20 mouse cellular contexts compared by ENCODE assay signal in the genomic region with DNA sequence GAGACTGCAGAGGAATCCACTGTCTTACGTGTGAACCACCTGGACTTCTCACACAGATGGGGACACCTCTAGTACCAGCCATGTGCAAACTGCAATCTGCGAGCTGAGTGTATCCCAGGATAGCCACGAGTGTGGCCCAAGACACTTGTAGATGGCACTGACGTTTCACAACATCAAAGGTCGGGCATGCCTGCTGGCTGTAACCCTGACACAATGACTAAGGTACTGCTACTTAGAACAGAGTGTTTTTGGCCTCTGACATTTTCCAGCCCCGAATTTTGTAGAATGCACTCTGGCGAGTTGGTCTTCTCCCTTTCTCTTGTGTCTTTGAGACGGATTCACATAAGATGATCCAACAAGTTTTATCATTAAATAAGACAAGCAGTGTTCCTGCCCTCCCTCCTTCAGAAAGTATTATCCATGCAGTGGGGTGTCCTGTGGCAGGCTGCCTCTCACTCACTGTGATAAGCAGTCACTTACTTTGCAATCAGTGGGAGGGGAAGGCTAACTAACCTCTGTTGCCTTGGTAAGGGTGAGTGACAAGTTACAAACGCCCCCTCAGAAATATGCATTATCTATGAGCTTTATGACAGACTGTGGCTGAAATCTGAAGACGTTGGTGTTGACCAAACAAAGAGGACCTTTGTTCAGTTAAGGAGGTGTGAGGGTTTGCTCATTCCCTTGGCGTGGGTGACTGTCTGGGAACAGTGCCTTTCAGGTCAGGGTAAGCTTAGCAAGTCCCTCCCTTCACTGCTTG. TPM values are rescaled to one million over a fixed set of nuclear protein-coding genes. Genes with fewer than 3 reads are reported as not detected.
DNase-seq lines count a peak whose midpoint lies in the region; ATAC-seq and TF ChIP-seq lines count a peak whose summit lies in the region.
"Had no signal": no experiment of that assay in that cellular context is flagged by ENCODE, and none has a peak within 500 bp of the region (broad histone marks: within the 10 kb centered on the region; RNA-seq: fewer than 3 reads in every experiment).

No protein-coding gene starts in this region.

- TF ChIP-seq CTCF in lung, postnatal 0 days (IDR thresholded peaks at IDR 0.05), result no peak
- no peak for TF ChIP-seq CTCF in intestine, postnatal 0 days (IDR thresholded peaks at IDR 0.05; ENCODE audit: low read depth)

- H3K9ac ChIP-seq in lung, postnatal 0 days (replicated peaks; ENCODE audit: low read depth), result no peak overlapping the region
- no peak overlapping the region for H3K9ac ChIP-seq in intestine, postnatal 0 days (ENCODE audit: low read depth, low read length)
- H3K9ac ChIP-seq: embryonic facial prominence, embryonic 13.5 days; forebrain, embryonic 12.5 days; limb, embryonic 12.5 days; liver, embryonic 15.5 days; neural tube, embryonic 13.5 days had no signal

- DNase-seq in heart, adult 11 months, result peak; percentile 86
- no peak for DNase-seq in heart, embryonic 10.5 days (ENCODE audit: low spot score)
- DNase-seq in lung, postnatal 0 days (ENCODE audit: low spot score), result no peak
- no peak for DNase-seq in lung, postnatal 4 days
- peak; percentile 66 for DNase-seq in adipocyte (ENCODE audit: low spot score)
- no peak for DNase-seq in layer of hippocampus, adult 9-10 months (ENCODE audit: low spot score)
- DNase-seq: cerebellum, adult 11 months; kidney, adult 18-20 months; right cerebral cortex, postnatal 25 days; thymus, adult 2 months had no signal

- peak; percentile 16 for ATAC-seq in lung, postnatal 0 days
- ATAC-seq in intestine, postnatal 0 days, result peak; percentile 34
- ATAC-seq in inflammation-experienced regulatory T-cells, adult 6 months, result no peak

- no peaks in the 10 kb centered on the region for H3K9me3 ChIP-seq in heart, embryonic 10.5 days
- H3K9me3 ChIP-seq in lung, postnatal 0 days (ENCODE audit: low read length), result no peaks in the 10 kb centered on the region
- H3K9me3 ChIP-seq in intestine, postnatal 0 days (ENCODE audit: control insufficient read depth), result no peaks in the 10 kb centered on the region
- H3K9me3 ChIP-seq: embryonic facial prominence, embryonic 13.5 days; forebrain, embryonic 12.5 days; hindbrain, embryonic 10.5 days; limb, embryonic 12.5 days; liver, embryonic 15.5 days; neural tube, embryonic 13.5 days had no signal

- H3K4me3 ChIP-seq in heart, embryonic 10.5 days, result no peak overlapping the region
- H3K4me3 ChIP-seq in lung, postnatal 0 days (ENCODE audit: low read depth, low read length), result no peak overlapping the region
- no peak overlapping the region for H3K4me3 ChIP-seq in intestine, postnatal 0 days (ENCODE audit: low read depth, low read length)
- H3K4me3 ChIP-seq: embryonic facial prominence, embryonic 13.5 days; forebrain, embryonic 12.5 days; hindbrain, embryonic 10.5 days; layer of hippocampus, adult 2 months; limb, embryonic 12.5 days; liver, embryonic 15.5 days; neural tube, embryonic 13.5 days had no signal

- 0 out of 2 replicates have a peak, but pooled peaks cover 3% of the 10 kb centered on the region for H3K36me3 ChIP-seq in heart, embryonic 10.5 days
- H3K36me3 ChIP-seq in lung, postnatal 0 days (ENCODE audit: insufficient read depth, low read length), result peaks cover 23% of the 10 kb centered on the region
- peaks cover 22% of the 10 kb centered on the region; the same call in 1 of the 2 replicates for H3K36me3 ChIP-seq in intestine, postnatal 0 days (ENCODE audit: control insufficient read depth, insufficient read depth)
- H3K36me3 ChIP-seq: limb, embryonic 12.5 days; liver, embryonic 15.5 days; neural tube, embryonic 13.5 days had no signal

- no peaks in the 10 kb centered on the region for H3K27me3 ChIP-seq in heart, embryonic 10.5 days (ENCODE audit: insufficient read depth, poor library complexity, severe bottlenecking)
- H3K27me3 ChIP-seq in lung, postnatal 0 days (replicated peaks; ENCODE audit: insufficient read depth, low read length), result no peaks in the 10 kb centered on the region
- no peaks in the 10 kb centered on the region for H3K27me3 ChIP-seq in intestine, postnatal 0 days (replicated peaks; ENCODE audit: control insufficient read depth, insufficient read depth, low read length)
- H3K27me3 ChIP-seq: embryonic facial prominence, embryonic 13.5 days; forebrain, embryonic 12.5 days; limb, embryonic 12.5 days; liver, embryonic 15.5 days; neural tube, embryonic 13.5 days had no signal

- H3K4me2 ChIP-seq in lung, postnatal 0 days (replicated peaks; ENCODE audit: low read depth, low read length), result no peak overlapping the region
- no peak overlapping the region for H3K4me2 ChIP-seq in intestine, postnatal 0 days (replicated peaks; ENCODE audit: low read depth)
- H3K4me2 ChIP-seq: embryonic facial prominence, embryonic 13.5 days; forebrain, embryonic 12.5 days; limb, embryonic 12.5 days; liver, embryonic 15.5 days; neural tube, embryonic 13.5 days had no signal

- no peak overlapping the region for H3K27ac ChIP-seq in heart, embryonic 10.5 days
- no peak overlapping the region for H3K27ac ChIP-seq in lung, postnatal 0 days (ENCODE audit: low read length)
- H3K27ac ChIP-seq in intestine, postnatal 0 days (ENCODE audit: low read depth, low read length), result peak overlapping the region; percentile 21
- H3K27ac ChIP-seq: embryonic facial prominence, embryonic 13.5 days; forebrain, embryonic 12.5 days; hindbrain, embryonic 10.5 days; layer of hippocampus, adult 2 months; limb, embryonic 12.5 days; liver, embryonic 15.5 days; neural tube, embryonic 13.5 days had no signal

- no peak for TF ChIP-seq EP300 in lung, postnatal 0 days (IDR thresholded peaks at IDR 0.05)

- H3K4me1 ChIP-seq in heart, embryonic 10.5 days, result peaks cover 41% of the 10 kb centered on the region
- peaks cover 34% of the 10 kb centered on the region; the same call in 1 of the 2 replicates for H3K4me1 ChIP-seq in lung, postnatal 0 days (ENCODE audit: insufficient read depth, low read depth, low read length)
- peaks cover 25% of the 10 kb centered on the region for H3K4me1 ChIP-seq in intestine, postnatal 0 days (replicated peaks; ENCODE audit: control insufficient read depth, insufficient read depth, low read length)
- H3K4me1 ChIP-seq: liver, embryonic 15.5 days had no signal

- 54% methylated on average over 11 of the region's 11 CpGs for WGBS in heart, embryonic 10.5 days
- 48% methylated on average over 11 of the region's 11 CpGs for WGBS in lung, postnatal 0 days
- 49% methylated on average over 11 of the region's 11 CpGs for WGBS in intestine, postnatal 0 days

RNA-seq across cellular contexts. Expression of gene Gm17364, which starts 57.0 kb away (rescaled TPM):
- polyA plus RNA-seq in heart, embryonic 10.5 days (2016; fragmentation: Nextera tagmentation; extraction: Ambion mirVana), result not detected in 2 replicates
- not detected in 2 replicates for polyA plus RNA-seq in lung, postnatal 0 days (2015; fragmentation: Nextera tagmentation; extraction: Ambion mirVana)
- polyA plus RNA-seq in intestine, postnatal 0 days (2015; fragmentation: Nextera tagmentation; extraction: Ambion mirVana), result not detected in 2 replicates
- polyA plus RNA-seq in inflammation-experienced regulatory T-cells, adult 6 months (2017; shearing (Covaris generic)), result not detected
- polyA plus RNA-seq: embryonic facial prominence, embryonic 13.5 days; forebrain, embryonic 12.5 days; hindbrain, embryonic 10.5 days; limb, embryonic 12.5 days; liver, embryonic 15.5 days; midbrain, postnatal 0 days; neural tube, embryonic 13.5 days; thymus, adult 2 months had no signal

Comparison
In these comparisons a context has a peak if more than half of its experiments do, and no peak if none do; other contexts are left out.
1. DNase-seq: peak in heart, adult 11 months (single experiment) and adipocyte (single experiment); none in heart, embryonic 10.5 days (single experiment), lung, postnatal 0 days (single experiment), lung, postnatal 4 days (0 of 2) and layer of hippocampus, adult 9-10 months (single experiment).